Mouse (Mus musculus) cerebellum, postnatal 10 days (tissue): ENCODE data around the gene Ablim1.

Source experiments
- DNase-seq, 2 experiments: peaks; one replicate each; pipeline ENCODE4 v3.0.0; 2021; ENCODE audit warnings: mixed read lengths in 2 of 2

Gene Ablim1

DNA sequence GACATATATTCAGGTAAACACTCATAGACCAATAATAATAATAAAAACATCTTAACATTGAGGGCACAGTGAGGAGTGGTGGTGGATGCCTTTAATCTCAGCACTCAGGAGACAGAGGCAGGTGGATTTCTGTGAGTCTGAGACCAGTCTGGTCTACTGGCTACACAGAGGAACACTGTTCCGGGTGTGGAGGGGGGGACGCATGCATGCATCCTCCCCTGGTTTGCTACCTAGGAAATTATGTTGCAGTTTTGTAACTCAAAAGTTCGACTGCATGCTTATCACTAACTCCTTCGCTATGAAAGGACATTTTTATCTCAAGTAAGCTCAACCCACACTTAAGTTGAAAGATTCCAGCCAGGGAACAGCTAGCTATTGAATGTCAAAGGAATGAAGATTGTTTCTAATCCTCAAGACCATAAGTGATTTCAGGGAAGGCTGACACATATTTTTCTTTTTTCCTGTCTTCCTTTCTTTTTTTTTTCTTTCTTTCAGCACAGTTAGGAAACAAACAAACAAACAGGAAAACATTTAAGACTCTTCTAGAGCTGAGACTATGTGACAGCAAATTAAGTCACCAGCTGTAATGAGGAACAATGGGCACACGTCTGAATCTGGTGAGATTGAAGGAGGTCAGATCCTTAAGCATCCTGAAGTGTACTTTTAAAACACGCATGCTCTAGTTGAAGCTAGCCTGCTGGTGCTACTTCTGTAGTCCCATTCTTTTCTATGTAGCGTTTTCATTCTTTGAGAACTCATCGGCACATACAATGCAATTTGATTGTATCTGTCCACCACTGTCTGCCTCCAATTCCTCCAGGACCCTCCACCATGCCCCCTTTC is 26.4 kb upstream of the Ablim1 start:
- no peak for DNase-seq

DNA sequence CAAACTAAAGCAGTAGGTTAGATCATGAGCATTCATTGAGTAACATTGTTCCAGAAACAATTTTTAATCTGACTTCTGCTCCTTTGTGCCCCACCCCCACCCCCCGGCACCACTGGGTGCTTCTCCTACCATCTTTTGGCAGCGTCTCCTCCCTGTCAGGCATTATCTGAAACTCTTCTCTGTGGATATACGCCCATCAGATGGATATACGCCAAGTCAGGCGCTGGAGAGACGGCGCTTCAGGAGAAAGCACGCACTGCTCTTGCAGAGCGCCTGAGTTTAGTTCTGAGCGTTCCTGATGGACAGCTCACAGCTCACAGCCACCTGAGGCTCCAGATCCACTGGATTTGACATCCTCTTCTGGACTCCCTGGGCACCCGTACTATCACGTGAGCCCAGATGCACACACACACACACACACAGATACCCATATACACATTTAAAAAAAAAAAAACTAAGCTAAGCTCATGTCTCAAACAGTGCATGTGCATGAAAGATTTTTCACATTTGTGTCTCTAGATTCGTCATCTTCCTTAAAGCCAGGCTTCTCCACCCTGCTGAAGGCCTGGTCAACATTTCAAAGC is 24.7 kb upstream of the Ablim1 start:
- no peak for DNase-seq

DNA sequence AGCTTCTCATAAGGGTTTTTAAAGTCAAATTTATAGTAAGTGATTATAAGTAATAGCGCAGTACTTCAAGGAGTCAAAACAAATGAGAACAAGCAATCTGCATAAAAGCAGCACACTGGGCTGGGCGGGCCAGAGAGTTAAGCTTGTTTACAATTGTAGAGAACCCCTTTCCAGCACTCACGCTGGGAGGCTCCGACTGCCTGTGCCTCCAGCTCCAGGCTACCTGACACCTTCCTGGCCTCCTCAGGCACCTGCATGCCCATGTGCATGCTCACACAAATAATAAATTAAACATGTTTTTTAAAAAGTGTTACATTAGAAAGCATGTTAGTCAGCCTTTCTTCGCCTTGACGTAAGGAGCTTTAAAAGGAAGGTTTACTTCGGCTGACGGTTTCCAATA is 20.4 kb upstream of the Ablim1 start:
- DNase-seq, result no peak

DNA sequence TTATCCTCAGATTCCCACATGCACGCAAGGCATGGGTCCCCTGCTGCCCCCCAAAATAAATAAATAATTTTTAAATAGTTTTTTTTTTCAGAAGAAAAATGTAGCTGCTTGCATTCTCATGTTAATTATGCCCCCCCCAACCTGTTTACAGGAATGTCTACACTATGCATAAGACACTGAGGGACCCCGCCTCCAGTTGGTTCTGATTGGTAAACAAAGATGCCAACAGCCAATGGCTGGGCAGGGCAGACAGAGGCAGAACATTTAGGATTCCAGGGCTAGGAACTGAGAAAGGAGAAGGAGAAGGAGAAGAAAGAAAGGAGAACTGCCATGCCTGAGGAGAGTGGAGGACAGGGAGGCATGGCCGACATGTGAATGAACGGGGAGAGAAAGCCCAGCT is 18.6 kb upstream of the Ablim1 start:
- DNase-seq, result no peak

DNA sequence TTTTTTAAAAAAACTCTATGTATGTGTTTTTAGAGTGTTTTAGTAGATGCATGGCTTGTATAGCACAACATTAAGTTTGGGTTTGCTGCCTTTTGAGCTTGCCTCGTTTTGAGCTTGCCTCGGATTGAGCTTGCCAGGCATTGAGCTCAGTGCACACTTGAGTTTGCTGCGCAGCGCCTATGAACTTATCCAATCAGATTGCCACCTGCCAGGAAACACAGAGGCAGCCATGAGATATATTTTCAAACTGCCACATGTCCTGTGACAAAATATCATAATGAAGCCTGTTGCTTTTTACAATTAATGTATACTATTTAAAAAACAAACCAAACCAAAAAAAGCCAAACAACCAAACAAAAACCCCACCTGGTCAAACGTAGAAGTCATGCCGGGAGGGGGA is 16.5 kb upstream of the Ablim1 start:
- DNase-seq, result no peak

DNA sequence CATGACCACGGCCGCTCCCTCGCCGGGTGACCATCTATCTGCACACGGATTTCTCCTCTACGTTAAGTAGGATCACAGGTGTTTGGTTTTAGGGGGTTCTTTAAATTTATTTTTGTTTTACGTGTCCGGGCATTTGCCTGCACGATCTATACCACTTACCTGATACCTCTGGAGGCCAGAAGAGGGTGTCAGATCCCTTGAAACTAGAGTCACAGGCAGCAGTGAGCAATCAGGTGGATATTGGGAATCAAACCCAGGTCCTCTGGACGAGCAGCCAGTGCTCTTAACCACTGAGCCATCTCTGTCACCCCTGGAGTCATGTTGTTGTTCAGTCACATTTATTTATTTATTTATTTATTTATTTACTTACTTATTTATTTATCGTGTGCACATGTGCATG is 15.6 kb upstream of the Ablim1 start:
- no peak for DNase-seq

DNA sequence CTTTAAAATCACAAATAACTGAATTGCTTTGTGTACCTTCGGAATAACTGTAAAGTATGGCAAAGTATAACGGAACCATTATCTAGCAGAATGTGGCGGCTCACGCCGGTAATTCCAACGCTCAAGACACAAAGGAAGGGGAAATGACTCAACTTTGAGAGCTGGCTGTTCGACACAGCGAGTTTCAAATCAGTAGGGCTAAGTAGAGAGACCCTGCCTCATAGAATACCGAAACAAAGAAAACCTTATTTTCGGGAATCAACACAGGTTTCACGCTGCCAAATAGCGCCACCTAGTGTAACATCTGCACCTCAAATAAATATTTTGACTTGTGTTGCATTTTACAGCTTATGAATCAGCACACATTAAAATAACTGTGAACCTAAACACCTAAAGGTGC is 14.1 kb upstream of the Ablim1 start:
- peak; percentile 67 to 81 for DNase-seq

DNA sequence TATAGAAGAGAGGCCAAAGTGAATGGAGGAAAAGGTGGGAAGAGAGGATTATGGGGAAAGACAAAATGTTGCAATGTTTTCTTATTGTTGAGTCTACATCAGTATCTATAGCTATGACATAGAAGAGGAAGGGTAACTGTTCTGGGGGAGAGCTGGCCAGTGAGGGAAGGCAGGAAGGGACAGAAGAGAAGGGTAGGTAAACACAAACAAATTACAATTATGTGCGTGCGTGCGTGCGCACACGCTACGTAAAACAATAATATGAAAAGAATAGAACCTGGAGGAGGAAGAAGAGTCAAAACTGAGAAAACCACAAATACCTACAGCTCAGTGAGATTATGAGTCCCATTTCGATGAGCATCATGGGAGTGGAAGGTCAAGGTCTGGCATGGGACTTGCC is 13.6 kb upstream of the Ablim1 start:
- no peak for DNase-seq

DNA sequence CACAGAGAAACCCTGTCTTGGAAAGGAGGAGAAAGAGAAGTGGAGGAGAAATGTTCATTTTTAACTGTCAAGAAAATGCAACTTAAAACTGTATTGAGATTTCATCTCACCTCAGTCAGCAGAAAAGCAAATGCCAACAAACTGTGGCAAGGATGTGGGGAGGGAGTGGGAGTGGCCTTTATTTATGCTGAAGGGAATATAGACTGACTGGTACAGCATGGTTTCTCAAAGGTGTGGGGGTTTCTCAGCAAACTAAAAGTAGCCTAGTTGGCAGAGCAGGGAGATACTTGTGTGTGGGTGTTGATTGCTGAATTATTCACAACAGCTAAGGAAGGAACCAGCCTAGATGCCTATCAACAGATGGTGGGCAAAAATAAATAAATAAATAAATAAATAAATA is 13.0 kb upstream of the Ablim1 start:
- no peak for DNase-seq

DNA sequence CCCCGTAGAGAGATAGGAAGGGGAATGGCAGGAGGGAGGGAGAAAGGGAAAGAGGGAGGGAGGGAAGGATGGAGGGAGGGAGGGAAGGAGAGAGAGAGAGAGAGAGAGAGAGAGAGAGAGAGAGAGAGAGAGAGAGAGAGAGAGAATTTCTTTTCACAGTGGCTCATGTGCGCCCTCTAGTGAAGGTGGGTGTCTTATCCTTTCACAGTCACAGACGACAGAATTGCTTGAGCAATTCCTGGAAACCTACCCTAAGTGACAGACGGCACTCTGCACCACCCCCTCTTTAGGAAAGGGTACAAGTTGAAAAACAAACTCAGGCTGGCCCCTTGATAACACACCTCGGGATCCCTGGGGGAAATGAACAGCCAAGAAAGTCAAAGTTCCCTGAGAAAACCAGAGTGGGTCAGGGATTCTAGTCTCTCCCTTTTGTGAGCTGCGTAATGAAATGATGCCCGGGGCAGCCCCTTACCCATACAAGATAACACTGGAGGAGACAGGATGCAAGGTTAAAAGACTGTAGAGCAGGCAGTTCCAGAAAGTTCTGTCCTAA is 11.1 kb upstream of the Ablim1 start:
- DNase-seq, result peak; percentile 91 to 92

DNA sequence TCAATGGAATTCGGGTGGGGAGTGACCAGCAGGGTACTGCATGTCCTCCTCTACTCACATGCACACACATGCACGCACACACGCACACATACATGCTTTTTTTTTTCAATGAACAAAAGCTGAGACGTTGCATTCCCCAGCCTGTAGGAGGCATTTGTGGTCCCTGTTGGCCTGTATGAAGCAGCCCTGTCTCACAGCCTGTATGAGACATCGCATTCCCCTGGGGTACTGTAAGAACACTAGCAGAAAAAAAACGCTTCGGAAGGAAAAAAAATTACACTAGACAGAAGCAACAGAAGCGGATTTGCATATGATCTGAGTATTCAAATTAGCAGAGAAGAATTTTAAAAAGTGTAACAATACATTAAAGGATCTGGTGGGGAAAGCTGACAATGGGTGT is 8.4 kb upstream of the Ablim1 start:
- no peak for DNase-seq

DNA sequence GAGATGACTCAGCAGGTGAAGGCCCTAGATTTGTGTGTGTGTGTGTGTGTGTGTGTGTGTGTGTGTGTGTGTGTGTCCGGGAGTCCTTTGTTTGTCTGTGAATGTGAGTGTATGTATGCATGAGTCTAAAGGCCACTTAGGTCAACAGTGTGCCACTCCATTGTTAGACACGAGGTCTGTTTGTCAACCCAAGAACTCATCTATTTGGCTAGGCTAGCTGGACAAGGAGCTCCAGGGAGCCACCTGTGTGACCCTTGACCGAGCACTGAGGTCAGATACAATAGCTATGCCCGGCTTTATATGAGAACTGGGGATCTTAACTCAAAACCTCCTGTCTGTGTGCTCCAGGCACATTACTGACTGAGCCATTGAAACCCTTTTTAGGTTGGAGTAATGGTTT is 7.8 kb upstream of the Ablim1 start:
- DNase-seq, result no peak

DNA sequence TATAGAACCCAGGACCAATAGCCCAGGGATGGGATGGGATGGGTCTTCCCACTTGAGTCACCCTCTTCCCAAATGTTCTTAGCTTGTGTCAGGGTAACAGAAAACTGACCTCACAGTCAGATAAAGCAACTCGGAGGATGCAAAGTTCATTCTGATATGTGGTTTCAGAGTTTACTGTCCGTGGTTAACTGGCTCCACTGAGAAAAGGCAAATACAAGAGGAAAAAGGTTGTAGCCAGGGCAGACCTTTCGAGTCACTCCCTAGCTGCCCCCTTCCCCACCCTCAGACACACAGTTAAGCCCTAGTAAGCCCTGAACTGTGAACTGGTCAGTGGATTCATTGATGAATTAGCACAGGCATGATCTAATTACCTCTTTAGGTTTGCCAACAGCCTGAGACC is 7.1 kb upstream of the Ablim1 start:
- DNase-seq, result no peak

DNA sequence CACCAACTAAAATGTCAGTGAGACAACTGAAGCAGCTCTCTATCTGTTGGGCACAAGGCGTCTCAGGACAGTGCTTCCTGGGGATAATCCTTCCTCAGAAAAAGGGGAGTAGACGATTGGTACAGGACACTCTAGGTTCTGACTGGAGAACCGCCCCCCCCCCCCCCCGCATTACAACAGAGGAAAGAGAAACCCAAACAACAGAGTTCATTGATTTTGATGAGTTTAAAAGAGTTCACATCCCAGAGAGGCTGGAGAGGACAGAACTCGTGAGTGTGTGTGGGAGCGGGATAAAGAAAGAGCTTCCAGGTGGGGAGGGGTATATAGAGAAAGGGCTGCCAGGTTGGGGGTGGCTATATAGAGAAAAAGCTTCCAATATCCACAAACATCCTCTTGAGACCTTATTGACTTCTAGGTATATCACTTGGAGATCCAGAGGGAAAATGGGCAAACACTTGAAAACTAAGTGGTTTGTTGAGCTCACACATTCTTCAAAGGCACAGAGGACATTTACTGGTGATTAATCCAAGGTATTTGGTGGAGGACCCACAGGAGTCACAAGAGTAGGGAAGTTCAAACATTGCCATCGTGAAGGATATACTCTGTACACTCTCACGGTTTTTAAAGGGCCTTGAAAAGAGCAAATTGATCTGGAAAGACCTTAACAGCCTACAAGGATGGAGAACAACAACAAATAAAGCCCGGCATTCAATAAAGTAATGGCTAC is 6.1 kb upstream of the Ablim1 start:
- DNase-seq, result no peak

DNA sequence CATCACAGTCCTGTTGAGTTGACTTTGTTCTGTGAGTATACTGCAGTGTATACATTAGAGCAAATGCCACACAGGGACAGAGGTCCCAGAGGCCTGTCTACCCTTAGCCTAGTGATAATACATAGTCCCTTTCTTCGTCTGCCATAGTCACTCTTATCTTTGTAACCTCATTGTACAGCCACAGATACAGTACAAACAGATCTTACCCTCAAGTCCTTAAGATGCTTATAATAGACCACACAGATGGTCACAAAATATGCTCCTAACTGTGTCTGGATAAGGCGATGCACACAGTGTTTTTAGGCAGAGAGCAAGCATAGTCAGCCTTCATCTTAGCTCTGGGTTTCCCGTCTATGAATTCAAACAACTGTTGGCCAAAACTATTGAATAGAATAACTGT is 1.9 kb upstream of the Ablim1 start:
- no peak for DNase-seq

DNA sequence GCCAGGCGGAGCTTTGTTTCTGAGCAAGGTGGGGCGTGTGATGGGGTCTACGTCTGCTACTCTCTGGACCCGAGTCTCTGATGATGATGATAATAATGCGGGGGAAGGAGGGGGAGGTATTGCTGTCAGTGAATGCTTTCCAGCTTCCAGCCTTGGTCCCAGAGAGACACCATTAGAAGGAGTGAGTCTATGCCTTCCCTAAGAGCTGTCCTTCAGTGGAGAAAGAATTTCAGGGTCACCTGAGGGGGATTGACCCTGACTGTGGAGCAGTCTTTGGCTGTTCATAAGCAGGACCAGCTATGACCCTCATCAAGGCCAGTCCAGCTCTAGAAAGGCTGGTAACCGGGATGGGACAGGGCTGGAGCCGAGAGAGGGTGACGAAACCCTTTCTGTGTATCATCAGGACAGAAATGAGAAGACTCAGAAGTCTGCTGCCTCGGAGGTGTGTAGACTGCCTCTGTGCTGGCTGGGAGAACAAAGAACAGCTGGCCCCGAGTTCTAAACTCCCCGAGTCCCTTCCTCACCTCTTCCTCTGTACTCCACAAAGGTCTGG is 370 bp upstream of the Ablim1 start:
- no peak for DNase-seq

DNA sequence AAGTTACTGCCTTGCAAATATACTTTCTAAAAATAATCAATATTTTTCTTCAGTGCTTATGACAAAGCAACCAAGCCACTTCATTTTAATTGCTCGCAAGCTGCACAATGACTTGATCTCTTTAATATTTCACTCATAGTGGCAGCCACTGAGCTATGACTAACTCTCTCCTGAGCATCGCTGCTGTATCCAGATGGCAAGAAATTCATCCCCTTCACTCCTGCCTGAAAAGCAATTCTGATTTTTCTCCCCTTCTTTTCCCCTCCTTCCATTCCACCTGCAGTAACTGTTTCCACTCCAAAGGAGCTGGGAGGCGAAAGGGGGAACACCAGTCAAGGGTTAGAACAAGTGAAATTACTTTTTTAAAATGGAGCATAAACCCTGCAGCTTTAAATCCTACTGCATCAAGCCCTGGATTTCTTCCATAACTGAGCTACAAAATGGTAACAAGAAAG is 801 bp downstream of the Ablim1 start:
- no peak for DNase-seq

DNA sequence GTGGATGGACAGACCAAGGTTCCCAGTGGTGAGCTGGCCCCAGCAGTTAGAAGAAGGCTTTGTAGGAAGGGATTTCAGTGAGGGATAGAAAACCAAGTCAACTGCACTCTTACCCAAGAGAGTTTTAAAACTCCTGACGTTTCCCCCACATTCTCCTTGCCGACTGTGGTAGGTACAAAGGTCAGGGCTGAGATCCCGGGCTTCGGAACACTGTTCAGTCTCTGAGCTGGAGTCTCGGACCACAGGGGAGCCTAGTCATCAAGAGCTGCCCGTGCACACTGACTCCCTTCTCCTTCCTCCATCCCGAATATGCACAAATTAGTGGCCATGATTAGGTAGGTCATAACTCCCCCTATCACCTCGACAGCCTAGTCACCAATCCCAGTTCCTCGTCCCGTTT is 1.5 kb downstream of the Ablim1 start:
- no peak for DNase-seq

DNA sequence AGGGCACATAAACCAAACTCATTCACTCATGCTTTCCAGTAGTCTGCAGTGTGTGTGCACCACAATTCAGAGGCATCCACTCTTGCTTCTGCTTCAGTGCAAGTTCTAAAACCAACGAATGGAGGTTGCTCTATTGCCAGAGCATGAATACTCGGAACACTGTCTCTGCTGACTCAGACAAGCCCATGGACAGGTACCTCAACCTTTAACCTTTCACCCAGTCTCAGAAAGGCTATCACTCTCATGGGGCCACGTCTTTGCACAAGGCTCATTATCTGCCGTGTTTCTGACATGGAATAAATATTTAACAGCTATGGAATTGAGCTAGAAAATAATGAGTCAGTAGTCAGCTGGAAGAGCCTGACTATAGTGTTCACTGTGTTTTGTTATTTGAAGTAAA is 4.7 kb downstream of the Ablim1 start:
- DNase-seq, result no peak

DNA sequence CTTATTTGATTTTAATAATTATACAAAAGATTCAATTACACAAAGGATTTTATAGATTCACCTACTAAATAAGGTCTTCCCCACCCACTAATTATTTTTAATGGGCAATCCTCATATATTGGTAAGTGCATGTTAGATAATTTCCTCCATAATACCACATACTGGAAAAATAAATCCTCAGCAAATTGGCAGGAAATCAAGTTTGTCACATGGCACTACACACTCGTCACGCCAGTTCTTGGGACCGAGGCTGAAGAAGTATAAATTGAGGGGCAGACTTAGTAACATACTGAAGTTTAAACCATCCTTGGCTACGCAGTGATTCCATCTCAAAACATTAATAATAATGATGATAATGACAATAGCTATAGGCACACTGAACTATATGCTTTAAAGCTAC is 8.1 kb downstream of the Ablim1 start:
- DNase-seq, result peak; percentile 22 to 47

DNA sequence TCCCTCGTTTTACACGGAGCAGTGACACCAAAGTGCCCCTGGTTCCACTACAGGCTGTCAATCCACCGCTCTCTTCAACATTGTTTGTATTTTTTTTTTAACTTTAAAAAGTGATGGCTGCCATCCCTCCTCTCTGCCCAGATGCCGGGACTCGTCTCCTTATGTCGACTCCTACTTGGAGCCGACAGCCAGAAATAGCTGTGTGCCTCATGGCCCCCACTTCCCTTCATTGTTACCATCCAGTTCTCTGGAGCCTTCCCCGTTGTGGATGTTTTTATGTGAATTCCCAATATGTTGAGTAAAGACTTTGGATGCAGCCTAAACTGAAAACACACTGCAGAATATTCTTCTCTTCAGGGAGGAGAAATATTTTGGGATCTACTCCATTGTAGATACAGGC is 8.7 kb downstream of the Ablim1 start:
- DNase-seq, result no peak

DNA sequence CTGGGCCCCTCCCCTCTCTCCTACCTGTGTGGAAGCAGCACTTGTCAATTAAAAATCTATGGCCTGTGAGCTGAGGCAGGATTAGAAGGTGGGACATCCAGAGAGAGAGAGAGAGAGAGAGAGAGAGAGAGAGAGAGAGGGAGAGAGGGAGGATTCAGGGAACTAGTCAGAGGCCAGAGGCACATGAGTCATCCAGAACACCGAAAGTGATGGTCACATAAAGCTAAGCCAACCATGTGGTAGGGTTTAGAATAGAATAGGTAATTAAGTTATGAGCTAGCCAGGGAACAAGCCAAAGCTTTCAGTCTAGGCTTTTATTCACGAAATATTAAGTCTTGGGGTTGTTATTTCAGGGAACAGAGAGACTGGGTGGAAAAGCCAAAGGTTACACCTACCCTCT is 10.1 kb downstream of the Ablim1 start:
- DNase-seq, result no peak

DNA sequence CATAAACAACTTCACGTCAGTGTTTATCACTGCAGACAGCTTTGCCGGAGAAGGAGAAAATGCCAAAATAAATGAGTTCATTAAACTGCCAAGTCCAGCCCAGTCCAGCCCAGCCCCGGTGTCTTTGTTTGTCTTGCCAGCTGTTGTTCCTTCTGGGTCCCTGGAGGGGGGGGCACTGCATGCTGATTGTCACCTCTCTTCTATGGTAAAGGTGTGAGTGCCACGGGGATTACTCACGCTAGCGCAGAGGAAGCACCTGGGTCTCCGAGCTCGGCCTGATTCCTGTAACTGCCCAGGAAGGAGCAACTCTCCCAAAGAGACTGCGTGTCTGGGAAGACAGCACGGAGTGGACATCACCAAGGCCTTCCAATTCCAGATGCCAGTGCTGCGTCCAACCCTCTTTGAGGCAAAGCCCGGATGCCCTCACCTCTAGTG is 12.7 kb downstream of the Ablim1 start:
- DNase-seq, result no peak
